Mouse (Mus musculus): ENCODE results near the gene Ptpn3. TPM values are rescaled to one million over a fixed set of nuclear protein-coding genes. Genes with fewer than 3 reads are reported as not detected.

Gene Ptpn3
- total RNA-seq (2022) = 10 to 100 TPM; 67.3 to 86.5 (median 79.2) TPM

- peak; percentile 66 to 75 for DNase-seq (ENCODE audit: low spot score in 2 of 2)
These were observed at the start of gene Ptpn3 for GRCm38 (mm10) chr4:57301410-57302313. Gene Ptpn3 (minus strand): TSS chr4:57301837.

GRCm38 (mm10) chr4:57350541-57350940, 48.9 kb upstream of the Ptpn3 start:
- no peak for DNase-seq (ENCODE audit: low spot score in 2 of 2)

- DNase-seq (ENCODE audit: low spot score in 2 of 2) = no peak
These were observed 42.4 kb upstream of the Ptpn3 start for GRCm38 (mm10) chr4:57343996-57344395.

GRCm38 (mm10) chr4:57338923-57339322, 37.3 kb upstream of the Ptpn3 start:
- DNase-seq (ENCODE audit: low spot score in 2 of 2) = no peak

- no peak for DNase-seq (ENCODE audit: low spot score in 2 of 2)
These were observed 36.4 kb upstream of the Ptpn3 start for GRCm38 (mm10) chr4:57338061-57338460.

GRCm38 (mm10) chr4:57335000-57335666, 33.5 kb upstream of the Ptpn3 start:
- no peak for DNase-seq (ENCODE audit: low spot score in 2 of 2)

- DNase-seq (ENCODE audit: low spot score in 2 of 2) = no peak
These were observed 32.4 kb upstream of the Ptpn3 start for GRCm38 (mm10) chr4:57333926-57334548.

- DNase-seq (ENCODE audit: low spot score in 2 of 2) = no peak
These were observed 30.9 kb upstream of the Ptpn3 start for GRCm38 (mm10) chr4:57332511-57332910.

- DNase-seq (ENCODE audit: low spot score in 2 of 2) = peak; percentile 27 to 60
These were observed 19.1 kb upstream of the Ptpn3 start for GRCm38 (mm10) chr4:57320606-57321327.

GRCm38 (mm10) chr4:57318525-57319212, 17.0 kb upstream of the Ptpn3 start:
- peak in 1 of 2 experiments; percentile 36 for DNase-seq (ENCODE audit: low spot score in 2 of 2)

GRCm38 (mm10) chr4:57312256-57313166, 10.9 kb upstream of the Ptpn3 start:
- DNase-seq (ENCODE audit: low spot score in 2 of 2) = no peak

- DNase-seq (ENCODE audit: low spot score in 2 of 2) = no peak
These were observed 10.1 kb upstream of the Ptpn3 start for GRCm38 (mm10) chr4:57311750-57312149.

GRCm38 (mm10) chr4:57308214-57309000, 6.8 kb upstream of the Ptpn3 start:
- no peak for DNase-seq (ENCODE audit: low spot score in 2 of 2)

GRCm38 (mm10) chr4:57307747-57308146, 6.1 kb upstream of the Ptpn3 start:
- DNase-seq (ENCODE audit: low spot score in 2 of 2) = no peak

- no peak for DNase-seq (ENCODE audit: low spot score in 2 of 2)
These were observed 4.6 kb upstream of the Ptpn3 start for GRCm38 (mm10) chr4:57306260-57306659.

GRCm38 (mm10) chr4:57305644-57306043, 4.0 kb upstream of the Ptpn3 start:
- no peak for DNase-seq (ENCODE audit: low spot score in 2 of 2)

GRCm38 (mm10) chr4:57300469-57301409, 898 bp downstream of the Ptpn3 start:
- no peak for DNase-seq (ENCODE audit: low spot score in 2 of 2)

Measured in layer of hippocampus, adult 8-10 months (tissue).